ENCODE assay signal across 19 mouse cellular contexts in genomic region chr15:36965743-36966142, GRCm38 (mm10). TPM values are rescaled to one million over a fixed set of nuclear protein-coding genes. Genes with fewer than 3 reads are reported as not detected.
DNase-seq lines count a peak whose midpoint lies in the region; ATAC-seq and TF ChIP-seq lines count a peak whose summit lies in the region.
"Had no signal": no experiment of that assay in that cellular context is flagged by ENCODE, and none has a peak within 500 bp of the region (broad histone marks: within the 10 kb centered on the region; RNA-seq: fewer than 3 reads in every experiment).

No protein-coding gene starts in this region.

- ATAC-seq in activated CD4-positive, CD25-positive, alpha-beta regulatory T cell, adult 4 months: peak; percentile 60
- ATAC-seq in megakaryocyte progenitor cell, adult 5-6 weeks (replicated peaks; ENCODE audit: poor library complexity): peak; percentile 51
- ATAC-seq: hindbrain, embryonic 16.5 days; intestine, postnatal 0 days; liver, embryonic 12.5 days; midbrain, embryonic 13.5 days had no signal

- H3K4me1 ChIP-seq in limb, embryonic 10.5 days: peaks cover 16% of the 10 kb centered on the region

- H3K9me3 ChIP-seq in limb, embryonic 10.5 days (replicated peaks): no peaks in the 10 kb centered on the region
- H3K9me3 ChIP-seq: forebrain, embryonic 12.5 days; heart, embryonic 15.5 days; limb, embryonic 13.5 days; liver, embryonic 12.5 days; midbrain, embryonic 13.5 days; neural tube, embryonic 13.5 days had no signal

- WGBS in limb, embryonic 10.5 days: 83% methylated on average over 4 of the region's 4 CpGs

- peak overlapping the region; percentile 36; the same call in 1 of the 2 replicates for H3K27ac ChIP-seq in layer of hippocampus, adult 2 months
- H3K27ac ChIP-seq in limb, embryonic 10.5 days: no peak overlapping the region
- H3K27ac ChIP-seq: heart, embryonic 15.5 days; limb, embryonic 13.5 days; liver, embryonic 12.5 days had no signal

- H3K36me3 ChIP-seq in limb, embryonic 10.5 days: no peaks in the 10 kb centered on the region
- H3K36me3 ChIP-seq: forebrain, embryonic 12.5 days; heart, embryonic 15.5 days; limb, embryonic 13.5 days; liver, embryonic 12.5 days; midbrain, embryonic 13.5 days; neural tube, embryonic 13.5 days had no signal

- TF ChIP-seq CTCF in layer of hippocampus, adult 2 months (conservative IDR thresholded peaks at IDR 0.05): no peak

- DNase-seq in layer of hippocampus, adult 2 months (ENCODE audit: low spot score in 2 of 2): no peak
- no peak for DNase-seq in layer of hippocampus, postnatal 14 days (ENCODE audit: low spot score in 2 of 2)
- peak; percentile 54 for DNase-seq in CD4-positive helper T cell, adult 2 months (ENCODE audit: low read depth, low spot score)
- DNase-seq in limb, embryonic 10.5 days (ENCODE audit: low spot score): no peak
- no peak for DNase-seq in kidney, postnatal 36 days
- DNase-seq in cerebellum, postnatal 36 days: no peak
- DNase-seq: adrenal gland, postnatal 25 days; lung, adult 18-20 months had no signal

- H3K27me3 ChIP-seq in limb, embryonic 10.5 days (ENCODE audit: low read depth, poor library complexity, severe bottlenecking): peaks cover 17% of the 10 kb centered on the region; the same call in 1 of the 2 replicates
- H3K27me3 ChIP-seq: forebrain, embryonic 12.5 days; heart, embryonic 15.5 days; midbrain, embryonic 13.5 days; neural tube, embryonic 13.5 days had no signal

- H3K4me3 ChIP-seq in layer of hippocampus, adult 2 months: no peak overlapping the region
- H3K4me3 ChIP-seq in limb, embryonic 10.5 days: no peak overlapping the region
- H3K4me3 ChIP-seq: forebrain, embryonic 12.5 days; gastrocnemius, adult 2 months; heart, embryonic 15.5 days; limb, embryonic 13.5 days; liver, embryonic 12.5 days; midbrain, embryonic 13.5 days; neural tube, embryonic 13.5 days had no signal

RNA-seq across cellular contexts. Expression of gene Zfp706, which starts 41.8 kb away (rescaled TPM):
- total RNA-seq in layer of hippocampus, adult 2 months (2021): 100 to 1,000 TPM; 275 to 283 TPM
- total RNA-seq in layer of hippocampus, postnatal 14 days (2021): 100 to 1,000 TPM; 293 to 299 TPM
- 100 to 1,000 TPM; 467 to 529 TPM for polyA plus RNA-seq in activated CD4-positive, CD25-positive, alpha-beta regulatory T cell, adult 4 months (2017; shearing (Covaris generic))
- total RNA-seq in megakaryocyte progenitor cell, adult 5-6 weeks (2015): 403 and 471 TPM in 2 replicates
- total RNA-seq in megakaryocyte progenitor cell, adult 5-6 weeks (2017): 93.6 and 95.9 TPM in 2 replicates
- polyA plus RNA-seq in limb, embryonic 10.5 days (2016; fragmentation: Nextera tagmentation; extraction: Ambion mirVana): 509 and 547 TPM in 2 replicates
